Mouse (Mus musculus) ES-E14 (cell line): ENCODE data around the gene Gpr18. TPM values are rescaled to one million over a fixed set of nuclear protein-coding genes. Genes with fewer than 3 reads are reported as not detected.

Experiments
- DNase-seq: peaks from one replicate; pipeline ENCODE4 v3.0.0-alpha.2; 2013; ENCODE audit warnings: low read depth, low spot score
- H3K27ac ChIP-seq: 2 replicates; pipeline ENCODE4 v1.5.1; 2012; ENCODE audit warnings: low read depth, mild to moderate bottlenecking, low read length, moderate library complexity, mixed read lengths; ENCODE audit not compliant: poor library complexity, insufficient read depth, severe bottlenecking
- H3K36me3 ChIP-seq: 2 replicates; pipeline ENCODE4 v1.6.1; 2012; ENCODE audit warnings: mild to moderate bottlenecking, low read length, moderate library complexity, mixed read lengths; ENCODE audit not compliant: control insufficient read depth, poor library complexity, insufficient read depth, severe bottlenecking
- H3K4me1 ChIP-seq, 2 experiments: fragments of 150-350 bp in 1 of 2; sonication (generic) in 1 of 2; 2 replicates each; pipeline ENCODE4 v1.6.1; 2012; ENCODE audit warnings: low read length in 2 of 2, mild to moderate bottlenecking in 1 of 2, mixed read lengths in 1 of 2; ENCODE audit not compliant: control insufficient read depth in 2 of 2, insufficient read depth in 2 of 2, poor library complexity in 1 of 2
- H3K4me3 ChIP-seq, 2 experiments: fragments of 150-350 bp in 1 of 2; sonication (generic) in 1 of 2; 2 replicates each; pipeline ENCODE4 v1.5.1; 2012; ENCODE audit warnings: low read length in 2 of 2, low read depth in 1 of 2, mild to moderate bottlenecking in 1 of 2, mixed read lengths in 1 of 2; ENCODE audit not compliant: insufficient read depth in 1 of 2, poor library complexity in 1 of 2, severe bottlenecking in 1 of 2
- H3K9ac ChIP-seq: 2 replicates; pipeline ENCODE4 v1.6.1; 2012; ENCODE audit warnings: low read depth, mild to moderate bottlenecking, low read length, mixed read lengths; ENCODE audit not compliant: poor library complexity, insufficient read depth, severe bottlenecking
- H3K9me3 ChIP-seq: fragments of 150-350 bp; sonication (generic); 2 replicates; pipeline ENCODE4 v1.6.1; 2012; ENCODE audit warnings: low read depth, mild to moderate bottlenecking, low read length; ENCODE audit not compliant: control insufficient read depth, insufficient read depth
- CHD2 ChIP-seq: IDR thresholded peaks from 2 replicates; pipeline ENCODE4 v1.6.1; 2014; ENCODE audit warnings: mild to moderate bottlenecking, low read depth, low read length, inconsistent platforms
- HCFC1 ChIP-seq: IDR thresholded peaks from 2 replicates; pipeline ENCODE4 v1.6.1; 2012; ENCODE audit warnings: low read length, inconsistent platforms, borderline replicate concordance; ENCODE audit not compliant: insufficient read depth
- MAFK ChIP-seq: IDR thresholded peaks from 2 replicates; pipeline ENCODE4 v1.6.1; 2014; ENCODE audit warnings: mild to moderate bottlenecking, low read depth, low read length, inconsistent platforms; ENCODE audit not compliant: insufficient read depth
- ZC3H11A ChIP-seq: IDR thresholded peaks from 2 replicates; pipeline ENCODE4 v1.6.1; 2012; ENCODE audit warnings: low read depth, mild to moderate bottlenecking, inconsistent platforms, low read length, borderline replicate concordance
- ZNF384 ChIP-seq: IDR thresholded peaks from 2 replicates; pipeline ENCODE4 v1.6.1; 2012; ENCODE audit warnings: low read depth, low read length, inconsistent platforms
- in situ Hi-C, 2 experiments: fragments of 600-800 bp; cut with MboI; formaldehyde crosslinking; loops; one replicate each; pipeline ENCODE4 v1.15.1; 2025; ENCODE audit warnings: low sequenced_read_pairs in 2 of 2, inconsistent platforms in 1 of 2; ENCODE audit not compliant: unreplicated experiment in 2 of 2
- total RNA-seq: library from RNA; depleted of rRNA; stranded (reverse); fragments of 300-350 nt; gene quantifications from 2 replicates; pipeline ENCODE4 v1.2.3, GENCODE M21; 2012

Gene Gpr18
- total RNA-seq, 1 experiment, result 0.49 TPM

DNA sequence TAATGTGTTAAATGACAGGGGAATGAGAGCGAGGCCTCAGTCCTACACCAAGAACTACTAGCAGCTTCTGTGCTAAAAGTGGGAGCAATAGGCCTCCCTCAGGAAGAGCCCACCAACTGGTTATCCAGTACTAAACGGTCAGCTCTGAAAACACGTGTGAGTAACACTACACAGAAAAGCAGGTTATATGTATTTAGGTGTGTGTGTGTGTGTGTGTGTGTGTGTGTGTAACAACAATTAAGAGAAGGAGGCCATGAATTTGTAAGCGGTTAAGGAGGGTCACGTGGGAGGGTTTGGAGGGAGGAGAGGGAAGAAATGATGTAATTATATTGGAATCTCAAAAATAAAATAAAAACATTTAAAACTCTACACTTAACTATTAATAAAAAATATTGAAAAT is 438 bp downstream of the Gpr18 start:
- DNase-seq, result no peak
- no peaks in the 10 kb centered on the region for H3K4me1 ChIP-seq
- in situ Hi-C loops, result no loop called here
- no peaks in the 10 kb centered on the region for H3K9me3 ChIP-seq
- H3K9ac ChIP-seq, result no peak overlapping the region
- H3K4me3 ChIP-seq, result no peak overlapping the region
- peaks cover 9% of the 10 kb centered on the region; the same call in 1 of the 2 replicates for H3K36me3 ChIP-seq
- no peak overlapping the region for H3K27ac ChIP-seq
- TF ChIP-seq ZC3H11A, result no peak
- TF ChIP-seq HCFC1, result no peak
- no peak for TF ChIP-seq ZNF384
- no peak for TF ChIP-seq MAFK
- no peak for TF ChIP-seq CHD2

DNA sequence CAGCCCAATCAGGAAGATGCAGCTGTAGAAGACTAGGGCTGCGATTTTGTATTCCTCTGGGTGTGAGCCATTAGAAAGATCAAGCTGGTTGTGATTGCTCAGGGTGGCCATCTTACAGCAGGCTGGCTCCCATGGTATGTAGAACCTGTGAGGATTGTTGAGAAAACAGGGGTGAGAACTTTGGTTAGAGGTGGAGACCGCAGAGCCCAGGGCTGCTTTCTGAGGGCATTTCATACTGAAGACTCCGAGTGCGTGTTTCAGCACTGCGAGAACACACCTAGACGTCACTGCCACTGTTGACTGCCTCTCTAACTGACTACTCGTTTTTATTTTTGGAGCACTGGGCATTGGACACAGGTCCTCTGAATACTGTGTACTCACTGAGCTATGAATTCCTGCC is 3.1 kb downstream of the Gpr18 start:
- H3K9ac ChIP-seq, result no peak overlapping the region
- DNase-seq, result no peak
- no peak overlapping the region for H3K4me3 ChIP-seq
- H3K27ac ChIP-seq, result no peak overlapping the region
- in situ Hi-C loops, result no loop called here
- TF ChIP-seq ZC3H11A, result no peak
- no peak for TF ChIP-seq ZNF384
- TF ChIP-seq MAFK, result no peak
- TF ChIP-seq HCFC1, result no peak
- TF ChIP-seq CHD2, result no peak
- peaks cover 14% of the 10 kb centered on the region; the same call in 1 of the 2 replicates for H3K36me3 ChIP-seq
- H3K9me3 ChIP-seq, result no peaks in the 10 kb centered on the region
- H3K4me1 ChIP-seq, result no peaks in the 10 kb centered on the region

DNA sequence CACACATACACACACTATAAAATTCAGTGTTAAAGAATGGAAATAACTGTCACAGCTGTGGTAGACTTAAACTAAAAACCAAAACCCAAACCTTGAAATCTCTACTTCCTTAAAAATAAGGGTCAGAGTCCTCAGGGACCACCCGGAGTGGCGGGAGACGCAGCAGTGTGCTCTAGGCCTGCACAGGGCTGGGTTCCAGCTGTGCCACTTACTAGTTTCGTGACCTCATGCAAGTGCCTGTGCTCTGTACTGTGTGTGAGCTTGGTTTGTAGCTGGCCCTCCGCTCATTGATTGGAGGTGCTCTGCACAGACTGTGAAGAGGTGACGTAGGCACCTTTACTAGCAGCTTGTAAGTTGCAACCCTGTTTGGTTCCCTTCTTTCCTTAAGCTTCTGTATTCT is 5.7 kb downstream of the Gpr18 start:
- Histone ChIP-seq H3K4me1 (no peaks in the 10 kb centered on the region), H3K27ac (no peak overlapping the region), H3K36me3 (peaks cover 14% of the 10 kb centered on the region; the same call in 1 of the 2 replicates), H3K9ac (no peak overlapping the region), H3K9me3 (no peaks in the 10 kb centered on the region), H3K4me3 (no peak overlapping the region)
- in situ Hi-C loops, result no loop called here
- no peak for TF ChIP-seq ZNF384
- TF ChIP-seq ZC3H11A, result no peak
- DNase-seq, result no peak

DNA sequence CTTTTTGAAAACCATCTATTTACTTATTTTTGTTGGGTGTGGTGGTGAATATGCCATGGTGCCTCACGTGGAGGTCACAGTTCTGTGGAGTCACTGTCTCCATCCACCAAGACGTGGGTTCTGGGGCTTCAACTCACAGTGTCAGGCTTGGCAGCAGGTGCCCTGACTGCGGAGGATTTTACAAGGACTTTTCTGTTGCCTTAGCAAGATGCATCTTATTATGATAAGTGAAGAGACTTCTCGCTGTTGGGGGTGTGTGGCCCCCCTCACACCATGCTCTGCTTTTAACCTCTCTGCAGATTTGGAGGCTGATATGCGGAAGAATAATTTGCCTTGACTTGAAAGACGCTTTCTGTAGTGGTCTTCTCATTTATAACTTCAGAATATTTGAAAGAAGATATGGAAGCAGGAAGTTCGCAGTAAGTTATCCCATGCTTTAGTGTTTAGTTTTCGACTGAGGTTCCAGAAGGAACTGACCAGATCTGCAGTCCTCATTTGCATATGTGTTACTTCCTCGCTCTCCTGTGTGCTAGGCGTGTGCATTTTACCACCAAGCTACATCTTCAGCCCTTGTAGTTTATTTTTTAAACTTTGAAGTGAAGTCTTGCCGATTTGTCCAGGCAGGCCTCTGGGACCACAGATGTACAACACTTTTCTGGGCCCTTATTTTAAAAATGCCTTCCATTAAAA is 8.4 kb downstream of the Gpr18 start:
- no peak overlapping the region for H3K9ac ChIP-seq
- no peaks in the 10 kb centered on the region for H3K4me1 ChIP-seq
- H3K9me3 ChIP-seq, result no peaks in the 10 kb centered on the region
- no peak overlapping the region for H3K4me3 ChIP-seq
- no peak for TF ChIP-seq MAFK
- no peak for TF ChIP-seq ZC3H11A
- TF ChIP-seq HCFC1, result no peak
- no peak for TF ChIP-seq ZNF384
- TF ChIP-seq CHD2, result no peak
- no peak for DNase-seq
- H3K36me3 ChIP-seq, result peaks cover 14% of the 10 kb centered on the region; the same call in 1 of the 2 replicates
- in situ Hi-C loops, result no loop called here
- no peak overlapping the region for H3K27ac ChIP-seq
